29 mouse cellular contexts compared by ENCODE assay signal in genomic region chr16:35113496-35113895, GRCm38 (mm10). TPM values are rescaled to one million over a fixed set of nuclear protein-coding genes. Genes with fewer than 3 reads are reported as not detected.
"Had no signal": no experiment of that assay in that cellular context is flagged by ENCODE, and none has a peak within 500 bp of the region (broad histone marks: within the 10 kb centered on the region; RNA-seq: fewer than 3 reads in every experiment).

No protein-coding gene starts in this region.

- H3K9me3 ChIP-seq: embryonic facial prominence, embryonic 10.5 days; embryonic facial prominence, embryonic 12.5 days; embryonic facial prominence, embryonic 13.5 days; embryonic facial prominence, embryonic 15.5 days; forebrain, embryonic 10.5 days; forebrain, embryonic 12.5 days; forebrain, embryonic 13.5 days; forebrain, embryonic 15.5 days had no signal

- H3K4me2 ChIP-seq: embryonic facial prominence, embryonic 12.5 days; embryonic facial prominence, embryonic 13.5 days; embryonic facial prominence, embryonic 15.5 days; forebrain, embryonic 12.5 days; forebrain, embryonic 13.5 days; forebrain, embryonic 15.5 days had no signal

- ATAC-seq: forebrain, embryonic 13.5 days; forebrain, embryonic 14.5 days; forebrain, embryonic 15.5 days; forebrain, embryonic 16.5 days; forebrain, postnatal 0 days had no signal

- H3K36me3 ChIP-seq: embryonic facial prominence, embryonic 10.5 days; embryonic facial prominence, embryonic 12.5 days; embryonic facial prominence, embryonic 13.5 days; embryonic facial prominence, embryonic 15.5 days; forebrain, embryonic 10.5 days; forebrain, embryonic 12.5 days; forebrain, embryonic 15.5 days had no signal

- H3K4me3 ChIP-seq: embryonic facial prominence, embryonic 10.5 days; embryonic facial prominence, embryonic 12.5 days; embryonic facial prominence, embryonic 13.5 days; embryonic facial prominence, embryonic 15.5 days; erythroblast, embryonic 14.5 days; forebrain, embryonic 10.5 days; forebrain, embryonic 12.5 days; forebrain, embryonic 13.5 days; forebrain, embryonic 15.5 days; gastrocnemius, adult 2 months; heart, adult 2 months had no signal

- H3K9ac ChIP-seq: embryonic facial prominence, embryonic 12.5 days; embryonic facial prominence, embryonic 13.5 days; embryonic facial prominence, embryonic 15.5 days; forebrain, embryonic 12.5 days; forebrain, embryonic 13.5 days; forebrain, embryonic 15.5 days; forebrain, postnatal 0 days had no signal

- H3K27ac ChIP-seq: embryonic facial prominence, embryonic 10.5 days; embryonic facial prominence, embryonic 12.5 days; embryonic facial prominence, embryonic 13.5 days; embryonic facial prominence, embryonic 15.5 days; forebrain, embryonic 10.5 days; forebrain, embryonic 12.5 days; forebrain, embryonic 13.5 days; forebrain, embryonic 15.5 days; gastrocnemius, adult 2 months; heart, adult 2 months had no signal

- DNase-seq: cerebellum, adult 2 months; cerebellum, adult 8-10 months; cerebellum, adult 9-10 months; cerebellum, adult 9-11 months; cerebellum, postnatal 14 days; cerebellum, postnatal 25 days; cerebellum, postnatal 36 days; embryo, embryonic 11 days; forebrain, postnatal 0 days; gastrocnemius, adult 2 months; gastrocnemius, postnatal 10 days; gastrocnemius, postnatal 14 days; gastrocnemius, postnatal 25 days; gastrocnemius, postnatal 36 days; heart, adult 18-20 months; heart, adult 2 months had no signal

- H3K27me3 ChIP-seq: embryonic facial prominence, embryonic 12.5 days; embryonic facial prominence, embryonic 13.5 days; embryonic facial prominence, embryonic 15.5 days; forebrain, embryonic 12.5 days; forebrain, embryonic 13.5 days; forebrain, embryonic 15.5 days had no signal

RNA-seq across cellular contexts. Expression of gene Adcy5, which starts 41.2 kb away (rescaled TPM):
- total RNA-seq: common myeloid progenitor, adult 5-6 weeks; granulocyte monocyte progenitor cell, adult 5-6 weeks had no signal
- polyA plus RNA-seq: erythroblast, embryonic 14.5 days had no signal
